Mouse (Mus musculus) liver, postnatal 0 days (tissue): Measurements from ENCODE around the gene Psmb7.
A peak's percentile ranks its signal among the peaks of the same experiment; 100 is the strongest.

Experiments
- CTCF ChIP-seq: sonication (generic); IDR thresholded peaks from 2 replicates; pipeline ENCODE4 v1.5.1; 2016; ENCODE audit warnings: antibody characterized with exemption, low read depth
- EP300 ChIP-seq: IDR thresholded peaks from 2 replicates; pipeline ENCODE4 v1.6.1; 2016; ENCODE audit warnings: antibody characterized with exemption, low read depth, mild to moderate bottlenecking

DNA sequence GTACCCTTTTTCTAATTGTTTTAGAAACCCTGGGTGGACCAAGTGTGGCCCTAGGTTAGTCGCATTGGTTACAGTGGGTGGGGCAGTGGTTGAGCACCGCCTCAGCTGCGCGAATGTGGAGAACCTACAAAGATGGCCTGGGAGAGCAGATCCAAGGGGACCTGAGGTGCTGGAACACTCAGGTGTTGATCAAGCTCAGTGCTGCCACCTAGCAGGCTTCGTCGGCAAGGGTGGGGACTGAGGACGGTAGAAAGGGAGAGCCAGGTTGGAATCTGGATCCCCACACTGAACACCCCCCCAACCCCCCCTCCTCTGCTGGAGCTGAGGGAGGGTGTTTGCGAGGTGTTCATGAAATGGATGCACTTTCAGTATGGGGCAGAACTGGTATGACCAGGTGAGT lies 47.7 kb upstream of the Psmb7 start:
- TF ChIP-seq CTCF (peak; percentile 68), EP300 (no peak)
